Mouse (Mus musculus) lung, adult 18-20 months (tissue): ENCODE results near the gene Macf1.
"Not testable (repeated sequence)": the region's sequence is repeated elsewhere in the genome, so short reads cannot be mapped to it uniquely, and the experiment has no call there.

Experiments
- DNase-seq, 2 experiments: peaks; one replicate each; pipeline ENCODE4 v3.0.0; 2022; ENCODE audit warnings: mixed read lengths in 2 of 2

Macf1 gene

DNA sequence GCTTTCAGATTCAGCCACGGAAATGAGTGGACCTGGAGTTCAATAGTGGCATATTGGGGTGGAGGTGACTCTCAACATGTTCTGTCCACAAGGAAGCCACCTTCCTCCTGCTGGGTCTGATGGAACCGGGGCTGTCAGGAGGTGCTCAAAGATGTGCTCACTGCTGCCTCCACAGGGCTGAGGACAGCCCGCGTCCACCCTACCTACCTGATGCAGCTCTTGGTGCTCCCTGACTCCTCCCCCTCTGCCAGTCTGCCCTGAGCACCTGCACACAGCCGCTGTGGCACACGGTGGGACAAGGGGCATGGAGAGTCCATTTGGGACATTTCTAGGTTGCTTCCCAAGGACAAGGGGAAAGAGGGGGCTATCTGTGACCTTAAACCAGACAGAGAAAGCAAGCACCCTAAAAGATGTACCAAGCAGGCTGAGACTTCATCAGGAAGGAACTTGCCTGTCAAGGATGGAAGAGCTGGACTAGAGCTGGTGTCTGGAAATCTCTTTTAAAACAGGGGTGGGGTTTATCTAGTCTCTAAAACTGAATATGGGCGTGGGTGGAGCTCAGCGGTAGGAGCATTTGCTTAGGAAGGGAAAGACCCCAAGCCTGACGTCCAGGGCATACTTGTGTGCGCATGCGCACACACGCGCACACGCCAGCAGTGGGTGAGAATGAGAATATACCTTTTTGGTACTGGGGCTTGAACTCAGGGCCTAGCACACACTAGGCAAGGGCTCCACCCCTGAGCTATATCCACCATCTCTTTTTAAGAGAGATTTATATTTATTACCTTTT lies 348.2 kb downstream of the Macf1 start:
- no peak for DNase-seq

DNA sequence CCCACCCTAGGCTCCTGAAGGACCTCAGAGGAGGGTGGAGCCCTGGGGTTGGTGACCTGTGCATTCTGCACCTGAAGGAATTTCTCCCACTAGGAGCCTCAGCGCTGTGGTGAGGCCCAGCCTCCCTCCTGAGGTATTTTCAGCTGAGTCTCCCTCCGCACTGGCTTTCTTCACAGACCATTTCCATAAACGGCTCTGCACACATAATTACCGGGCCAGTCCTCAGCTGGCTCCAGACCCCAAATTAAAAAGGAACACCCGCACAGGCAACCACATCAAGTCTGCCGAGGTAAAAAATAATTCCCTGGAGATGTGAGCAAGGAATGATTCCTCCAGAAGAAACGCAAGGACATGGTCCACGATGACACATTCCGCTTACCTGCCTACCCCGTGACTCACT lies 348.9 kb downstream of the Macf1 start:
- not testable (repeated sequence) for DNase-seq

DNA sequence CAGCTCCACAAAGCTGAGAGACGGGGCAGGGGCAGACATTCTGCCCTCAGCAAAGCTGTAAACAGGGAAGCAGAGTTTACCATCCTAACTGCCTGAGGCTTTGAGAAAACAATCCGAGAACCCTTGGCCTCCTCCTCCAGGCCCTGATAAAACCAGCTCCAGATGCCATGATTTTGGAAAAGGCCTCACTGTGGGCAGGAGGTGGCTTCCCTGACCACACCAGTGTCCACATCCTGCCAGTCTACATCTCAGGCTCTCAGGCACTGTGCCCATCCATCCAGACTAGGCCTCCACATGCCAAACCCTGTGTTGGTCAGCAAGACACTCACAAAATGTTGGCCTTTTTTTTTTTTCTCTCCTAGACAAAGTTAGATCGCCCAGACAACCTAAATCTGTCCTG lies 350.0 kb downstream of the Macf1 start:
- no peak for DNase-seq

DNA sequence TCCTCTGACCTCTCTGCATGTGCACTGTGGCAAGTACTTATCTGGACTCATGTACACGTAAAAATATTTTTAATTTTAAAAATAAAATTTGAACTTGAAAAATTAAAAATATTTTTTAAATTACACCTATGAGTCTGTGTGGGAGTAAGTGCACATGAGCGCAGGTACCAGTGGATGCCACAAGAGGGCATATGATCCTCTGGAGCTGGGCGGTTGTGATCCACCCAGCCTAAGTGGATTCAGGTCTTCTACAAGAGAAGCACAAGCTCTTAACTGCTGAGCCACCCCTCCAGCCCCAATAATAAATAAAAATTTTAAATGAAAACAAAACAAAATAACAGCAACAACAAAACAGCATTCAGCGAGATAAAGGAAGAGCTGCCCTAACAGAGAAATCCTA lies 351.0 kb downstream of the Macf1 start:
- DNase-seq: no peak

DNA sequence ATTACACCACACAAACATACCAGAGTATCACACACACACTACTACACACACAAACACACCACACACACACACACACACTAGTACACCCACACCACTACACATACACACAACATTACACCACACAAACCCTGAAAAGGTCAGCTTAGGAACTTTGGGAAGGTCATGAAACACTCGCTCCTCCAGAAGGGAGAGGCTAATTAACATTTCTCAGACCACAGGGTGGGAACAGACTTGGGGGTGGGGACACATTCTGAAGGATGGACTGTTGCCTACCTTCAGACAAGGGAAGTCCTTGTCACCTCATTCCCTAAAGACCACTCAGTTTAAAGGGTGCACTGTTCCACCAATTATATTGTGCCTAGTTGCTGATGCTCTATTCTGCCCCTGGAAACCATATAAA lies 352.2 kb downstream of the Macf1 start:
- DNase-seq: not testable (repeated sequence)

DNA sequence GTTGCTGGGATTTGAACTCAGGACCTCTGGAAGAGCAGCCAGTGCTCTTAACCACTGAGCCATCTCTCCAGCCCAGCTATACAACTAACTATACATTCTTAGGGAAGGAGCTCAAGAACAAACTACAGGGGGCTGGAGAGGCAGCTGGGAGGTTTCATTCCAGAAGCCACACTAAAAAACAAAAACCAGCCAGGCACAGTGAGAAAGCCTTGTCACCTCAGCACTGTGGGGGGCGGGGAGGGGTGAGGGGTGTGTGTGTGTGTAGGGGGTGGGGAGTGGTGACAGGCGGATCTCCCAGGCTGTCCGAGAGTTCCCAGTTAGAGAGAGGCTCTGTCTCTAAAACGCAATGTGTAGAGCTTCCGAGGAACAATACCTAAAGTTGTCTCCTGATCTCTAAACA lies 352.8 kb downstream of the Macf1 start:
- DNase-seq: no peak

DNA sequence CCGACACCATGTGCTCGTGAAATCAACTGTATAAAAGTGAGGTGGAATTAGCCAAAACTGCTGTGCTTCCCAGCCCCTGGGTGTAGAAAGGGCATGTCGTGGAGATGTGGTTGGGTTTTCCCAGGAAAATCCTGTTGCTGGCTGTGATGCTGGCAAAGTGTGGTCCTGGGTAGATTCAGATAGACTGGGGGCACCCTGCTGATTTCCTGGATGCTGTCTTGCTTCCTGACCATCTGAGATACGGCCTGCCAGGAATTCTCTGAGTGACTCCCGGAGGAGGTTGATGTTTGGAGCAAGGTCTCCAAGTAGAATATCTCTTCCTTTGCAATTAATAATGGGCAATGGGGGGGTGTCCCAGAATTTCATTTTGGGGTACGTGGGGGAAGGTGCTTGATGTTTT lies 355.2 kb downstream of the Macf1 start:
- DNase-seq: no peak

DNA sequence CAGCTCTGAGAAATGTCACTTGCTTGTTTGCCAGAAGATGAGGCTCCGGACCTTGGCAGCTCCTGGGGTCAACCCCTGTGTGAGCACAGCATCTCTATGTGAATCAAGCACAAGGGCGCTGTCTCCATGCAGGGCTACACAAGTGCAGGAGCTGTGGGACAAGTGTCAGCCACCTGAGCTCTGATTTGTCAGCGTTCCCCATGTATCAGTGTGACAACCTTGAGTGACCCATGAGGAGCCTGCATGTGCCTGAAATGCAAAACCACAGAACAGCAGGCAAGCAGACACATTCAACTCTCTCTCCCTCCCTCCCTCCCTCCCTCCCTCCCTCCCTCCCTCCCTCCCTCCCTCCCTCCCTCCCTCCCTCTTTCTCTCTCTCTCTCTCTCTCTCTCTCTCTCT lies 356.5 kb downstream of the Macf1 start:
- DNase-seq: no peak

DNA sequence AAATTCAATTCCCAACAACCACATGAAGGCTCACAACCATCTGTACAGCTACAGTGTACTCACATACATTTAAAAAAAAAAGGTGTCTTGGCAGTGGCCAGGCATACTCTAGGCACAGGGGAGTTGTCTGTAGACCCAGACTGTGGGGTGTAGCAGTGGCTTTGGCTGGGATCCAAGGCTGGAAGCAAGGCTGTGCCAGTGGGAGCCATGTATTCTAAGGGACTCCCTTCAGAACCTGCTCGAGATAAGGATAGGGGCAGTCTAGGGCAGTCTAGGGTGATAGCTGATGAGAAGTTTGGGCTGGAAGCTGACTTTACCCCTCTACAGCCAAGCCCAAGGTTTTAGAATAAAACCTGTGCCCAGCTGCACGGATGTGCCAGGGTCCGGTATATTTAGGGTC lies 358.1 kb downstream of the Macf1 start:
- no peak for DNase-seq

DNA sequence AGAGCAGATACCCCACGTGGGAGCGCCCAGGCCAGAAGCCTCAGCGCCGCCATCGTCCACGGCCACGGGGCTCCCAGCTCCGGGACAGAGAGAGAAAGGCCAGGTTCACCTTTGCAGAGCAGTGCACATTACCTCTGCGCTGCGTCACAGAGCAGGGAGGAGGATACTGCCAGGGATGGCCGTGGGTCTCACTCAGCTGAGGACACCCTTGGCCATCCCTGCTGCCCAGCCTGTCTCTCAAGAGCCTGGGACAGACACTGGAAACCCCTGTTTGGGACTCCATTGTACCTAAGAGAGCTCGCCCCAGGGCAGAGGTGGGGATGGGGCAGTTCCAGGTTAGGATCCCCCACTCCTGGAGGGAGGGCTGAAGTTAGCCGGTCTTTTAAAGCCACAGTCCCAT lies 360.6 kb downstream of the Macf1 start, which contains the start of gene Oxct2a:
Gene Oxct2a (minus strand): TSS at position 101 of the 400 bp plus-strand sequence.
- DNase-seq: no peak

DNA sequence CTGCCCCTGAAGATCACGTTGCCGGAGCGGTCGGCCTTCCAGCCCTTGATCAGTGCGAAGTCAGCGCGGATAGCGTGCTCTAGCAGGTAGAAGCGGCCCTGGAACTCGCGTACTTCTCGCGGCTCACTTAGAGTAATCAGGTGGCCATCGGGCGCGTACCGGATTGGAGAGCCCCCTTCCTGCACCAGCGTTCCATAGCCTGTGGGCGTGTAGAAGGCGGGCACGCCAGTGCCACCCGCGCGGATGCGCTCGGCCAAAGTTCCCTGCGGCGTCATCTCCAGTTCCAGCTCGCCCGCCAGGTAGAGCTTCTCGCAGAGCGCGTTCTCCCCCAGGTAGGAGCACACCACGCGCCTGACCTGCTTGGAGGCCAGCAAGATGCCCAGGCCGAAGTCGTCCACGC lies 361.2 kb downstream of the Macf1 start:
- not testable (repeated sequence) for DNase-seq

DNA sequence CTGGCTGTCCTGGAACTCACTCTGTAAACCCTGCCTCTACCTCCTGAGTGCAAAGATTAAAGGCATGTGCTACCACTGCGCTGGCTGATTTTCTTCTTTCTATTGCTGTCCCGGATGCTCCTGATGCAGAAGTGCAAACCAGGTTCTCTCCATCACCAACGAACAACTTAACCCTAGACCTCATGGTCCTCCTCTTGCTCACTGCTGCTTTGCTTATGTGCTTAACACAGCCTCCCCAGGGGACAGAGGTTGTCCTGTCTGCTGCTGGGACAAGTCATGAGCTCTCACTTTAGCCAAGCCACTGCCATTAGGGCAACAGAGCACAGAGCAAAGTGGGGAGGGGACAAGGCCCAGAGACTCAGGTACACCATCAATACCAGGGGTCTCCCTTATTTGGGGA lies 369.7 kb downstream of the Macf1 start:
- no peak for DNase-seq

DNA sequence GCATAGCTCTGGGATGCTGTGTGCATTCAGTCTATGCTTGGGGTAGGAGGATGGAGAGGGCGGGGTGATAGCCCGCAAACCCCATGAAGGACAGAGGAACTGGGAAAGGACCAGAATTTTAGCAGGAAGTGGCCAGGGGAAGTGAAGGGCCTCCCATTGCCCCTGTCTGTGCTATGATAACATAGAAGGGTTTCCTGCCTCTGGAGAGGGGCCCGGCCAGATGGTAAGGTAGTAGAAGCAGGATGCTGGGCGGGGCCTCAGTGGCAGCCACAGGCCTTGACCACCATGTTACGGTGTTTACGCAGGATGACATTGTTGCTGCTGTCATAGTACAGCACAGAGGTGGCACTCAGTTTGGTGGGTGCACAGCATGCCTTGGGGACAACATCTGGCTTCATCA lies 371.1 kb downstream of the Macf1 start:
- DNase-seq: no peak

DNA sequence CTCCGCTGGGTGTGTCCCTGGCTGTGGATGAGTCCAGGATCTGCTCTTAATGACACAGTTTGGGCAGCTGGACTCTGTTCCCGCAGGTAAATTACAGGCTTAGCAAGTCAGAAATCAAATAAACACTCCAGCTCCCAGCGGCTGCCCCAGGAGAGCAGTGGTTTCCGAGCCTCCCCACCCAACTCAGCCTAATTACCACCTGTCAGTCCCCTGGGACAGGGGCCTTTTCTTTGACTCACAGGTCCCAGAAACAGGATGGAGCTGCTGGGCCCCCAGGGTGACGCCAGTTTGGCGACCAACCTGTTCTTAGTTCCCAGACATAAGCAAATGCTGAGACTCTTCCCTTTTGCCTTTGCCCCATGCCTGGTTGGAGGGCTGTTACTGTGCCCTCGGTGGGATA lies 372.3 kb downstream of the Macf1 start:
- no peak for DNase-seq

DNA sequence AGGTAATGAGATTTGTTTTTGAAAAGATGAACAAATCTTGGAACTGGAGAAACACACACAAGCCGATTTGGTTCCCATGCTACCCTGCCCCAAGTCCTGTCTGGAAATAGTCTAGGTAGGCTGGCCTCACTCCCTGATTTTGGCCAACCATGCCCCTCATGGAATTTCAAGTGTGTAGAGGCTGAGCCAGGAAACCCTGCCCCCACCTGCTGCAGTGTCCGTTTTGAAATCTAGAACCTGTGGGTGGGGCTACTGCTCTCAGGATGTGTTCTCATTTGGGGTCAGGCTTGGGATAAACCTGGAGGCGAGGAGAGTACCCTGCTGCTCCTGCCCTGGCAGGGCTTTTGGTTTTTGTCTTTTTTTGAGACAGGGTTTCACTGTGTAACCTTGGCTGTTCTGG lies 375.9 kb downstream of the Macf1 start:
- DNase-seq: peak; percentile 17 to 44

DNA sequence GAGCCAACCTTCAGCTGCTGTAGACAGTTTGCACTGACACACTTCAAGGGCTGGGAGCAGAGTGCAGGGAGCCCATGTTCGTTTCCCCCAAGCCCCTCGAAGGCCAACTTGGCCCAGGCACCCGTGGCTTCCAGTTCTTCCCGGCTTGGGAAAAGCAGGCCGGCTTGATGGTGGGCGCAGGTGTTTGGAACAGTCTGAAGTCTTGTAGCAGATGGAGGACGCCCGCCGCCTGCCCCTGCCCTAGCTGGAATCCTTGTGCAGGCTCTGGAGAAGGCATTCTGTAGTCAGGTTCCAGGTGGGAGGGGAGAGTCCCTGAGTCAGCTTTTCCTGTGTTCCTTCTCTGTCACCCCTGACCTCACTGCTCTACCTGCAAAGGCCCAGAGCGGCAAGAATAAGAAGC lies 377.2 kb downstream of the Macf1 start:
- no peak for DNase-seq

DNA sequence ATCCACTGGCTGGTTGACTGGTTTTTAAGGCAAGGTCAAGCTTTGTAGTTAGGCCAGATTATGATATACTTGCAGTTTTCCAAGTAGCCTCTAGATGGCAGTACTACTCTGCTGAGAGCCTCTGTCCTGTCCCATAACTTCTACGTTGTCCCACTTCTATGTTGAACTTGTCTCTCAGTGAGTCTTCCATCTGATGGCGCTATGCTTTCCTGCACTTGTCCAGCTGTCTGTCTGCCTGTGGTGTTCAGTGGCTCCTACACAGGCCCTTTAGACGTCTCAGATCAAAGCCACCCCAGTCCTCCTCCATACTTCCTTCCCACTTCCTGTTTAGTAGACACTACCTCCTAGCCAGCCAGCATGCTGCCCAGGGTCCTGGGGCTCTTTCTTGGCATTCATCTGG lies 378.4 kb downstream of the Macf1 start:
- peak in 1 of 2 experiments; percentile 31 for DNase-seq
